Mouse (Mus musculus) thymus, adult 18-20 months (tissue): ENCODE results near the gene Abhd15.

ENCODE experiments used
- DNase-seq, 2 experiments: peaks; one replicate each; pipeline ENCODE4 v3.0.0; 2022; ENCODE audit warnings: mixed read lengths in 2 of 2

Abhd15 gene

GRCm38 (mm10) chr11:77514832-77515636, at the start of gene Abhd15:
Abhd15 (plus strand) TSS chr11:77515121.
- DNase-seq: peak; percentile 65

- no peak for DNase-seq
These were observed 48.4 kb upstream of the Abhd15 start for GRCm38 (mm10) chr11:77466544-77466943.

- peak; percentile 76 to 81 for DNase-seq
These were observed 47.8 kb upstream of the Abhd15 start for GRCm38 (mm10) chr11:77467157-77467556.

GRCm38 (mm10) chr11:77467784-77468183, 47.1 kb upstream of the Abhd15 start:
- DNase-seq: peak; percentile 61 to 64

GRCm38 (mm10) chr11:77468397-77468796, 46.5 kb upstream of the Abhd15 start:
- no peak for DNase-seq

- no peak for DNase-seq
These were observed 43.5 kb upstream of the Abhd15 start for GRCm38 (mm10) chr11:77471407-77471806.

GRCm38 (mm10) chr11:77472775-77473174, 42.1 kb upstream of the Abhd15 start:
- no peak for DNase-seq

- DNase-seq: no peak
These were observed 38.7 kb upstream of the Abhd15 start for GRCm38 (mm10) chr11:77476216-77476615.

- no peak for DNase-seq
These were observed 38.0 kb upstream of the Abhd15 start for GRCm38 (mm10) chr11:77476895-77477294.

GRCm38 (mm10) chr11:77483043-77483442, 31.9 kb upstream of the Abhd15 start:
- no peak for DNase-seq

- DNase-seq: peak; percentile 61 to 72
These were observed 31.2 kb upstream of the Abhd15 start for GRCm38 (mm10) chr11:77483510-77484255.

- DNase-seq: no peak
These were observed 29.7 kb upstream of the Abhd15 start for GRCm38 (mm10) chr11:77485229-77485628.

GRCm38 (mm10) chr11:77486798-77487197, 28.1 kb upstream of the Abhd15 start:
- DNase-seq: no peak

GRCm38 (mm10) chr11:77488771-77489581, 25.9 kb upstream of the Abhd15 start:
- DNase-seq: no peak

- peak; percentile 42 to 49 for DNase-seq
These were observed 25.2 kb upstream of the Abhd15 start, which contains the start of gene Ankrd13b for GRCm38 (mm10) chr11:77489591-77490235. Ankrd13b (minus strand) TSS chr11:77489678.

- no peak for DNase-seq
These were observed 24.5 kb upstream of the Abhd15 start for GRCm38 (mm10) chr11:77490451-77490850.

GRCm38 (mm10) chr11:77491123-77491501, 23.8 kb upstream of the Abhd15 start:
- DNase-seq: peak; percentile 86 to 88

- peak in 1 of 2 experiments; percentile 47 for DNase-seq
These were observed 23.2 kb upstream of the Abhd15 start for GRCm38 (mm10) chr11:77491502-77492291.

- DNase-seq: peak in 1 of 2 experiments; percentile 65
These were observed 22.5 kb upstream of the Abhd15 start for GRCm38 (mm10) chr11:77492311-77492871.

GRCm38 (mm10) chr11:77492911-77493332, 22.0 kb upstream of the Abhd15 start:
- peak; percentile 89 to 90 for DNase-seq
